Mouse (Mus musculus) intestine, postnatal 0 days (tissue): ENCODE data around the gene Aldh3b3. TPM values are rescaled to one million over a fixed set of nuclear protein-coding genes. Genes with fewer than 3 reads are reported as not detected.
A peak's percentile ranks its signal among the peaks of the same experiment; 100 is the strongest.

Source experiments
- ATAC-seq: fragments of 200-750 bp; cut with Nextera tagmentation; 2 replicates; pipeline ENCODE4 v1.8.0; 2017; ENCODE audit warnings: mild to moderate bottlenecking, moderate TSS enrichment, moderate library complexity
- H3K27ac ChIP-seq: fragments of 300-500 bp; sonication (generic); 2 replicates; pipeline ENCODE4 v1.5.1; 2014; ENCODE audit warnings: mild to moderate bottlenecking, low read depth, low read length, moderate library complexity
- H3K27me3 ChIP-seq: fragments of 300-500 bp; sonication (generic); replicated peaks from 2 replicates; pipeline ENCODE4 v1.6.1; 2014; ENCODE audit warnings: low read length, mixed read lengths; ENCODE audit not compliant: control insufficient read depth, insufficient read depth
- H3K36me3 ChIP-seq: fragments of 300-500 bp; sonication (generic); 2 replicates; pipeline ENCODE4 v1.6.1; 2014; ENCODE audit warnings: mild to moderate bottlenecking, moderate library complexity; ENCODE audit not compliant: control insufficient read depth, insufficient read depth
- H3K4me1 ChIP-seq: fragments of 300-500 bp; sonication (generic); replicated peaks from 2 replicates; pipeline ENCODE4 v1.6.1; 2014; ENCODE audit warnings: antibody characterized with exemption, low read length, mixed read lengths; ENCODE audit not compliant: control insufficient read depth, insufficient read depth
- H3K4me2 ChIP-seq: fragments of 300-500 bp; sonication (generic); replicated peaks from 2 replicates; pipeline ENCODE4 v1.6.1; 2014; ENCODE audit warnings: low read depth, mild to moderate bottlenecking, moderate library complexity
- H3K4me3 ChIP-seq: fragments of 300-500 bp; sonication (generic); 2 replicates; pipeline ENCODE4 v1.5.1; 2014; ENCODE audit warnings: low read depth, low read length
- H3K9ac ChIP-seq: fragments of 300-500 bp; sonication (generic); 2 replicates; pipeline ENCODE4 v1.6.1; 2014; ENCODE audit warnings: mild to moderate bottlenecking, low read depth, low read length
- H3K9me3 ChIP-seq: fragments of 300-500 bp; sonication (generic); 2 replicates; pipeline ENCODE4 v1.6.1; 2016; ENCODE audit warnings: mixed run types; ENCODE audit not compliant: control insufficient read depth
- CTCF ChIP-seq: sonication (generic); IDR thresholded peaks from 2 replicates; pipeline ENCODE4 v1.5.1; 2016; ENCODE audit warnings: low read depth, mild to moderate bottlenecking, control low read depth, antibody characterized with exemption, moderate library complexity
- WGBS: fragments of 180-500 bp; shearing (Covaris S2); extraction: QIAGEN DNeasy Blood & Tissue Kit; methylation state at CpG from one replicate; pipeline ENCODE4 v1.1.7; 2014; 5-methylcytosine and 5-hydroxymethylcytosine counted together
- polyA plus RNA-seq: library from polyadenylated mRNA; unstranded; fragments of >200 nt; fragmentation: Nextera tagmentation; extraction: Ambion mirVana; gene quantifications from 2 replicates; pipeline ENCODE4 v1.2.1, GENCODE M21; 2015

Gene Aldh3b3
- not detected in 2 replicates for polyA plus RNA-seq

GRCm38 (mm10) chr19:3958470-3958869 is at the start of gene Aldh3b3:
Aldh3b3 (plus strand) TSS chr19:3958645.
- TF ChIP-seq CTCF = no peak

DNA sequence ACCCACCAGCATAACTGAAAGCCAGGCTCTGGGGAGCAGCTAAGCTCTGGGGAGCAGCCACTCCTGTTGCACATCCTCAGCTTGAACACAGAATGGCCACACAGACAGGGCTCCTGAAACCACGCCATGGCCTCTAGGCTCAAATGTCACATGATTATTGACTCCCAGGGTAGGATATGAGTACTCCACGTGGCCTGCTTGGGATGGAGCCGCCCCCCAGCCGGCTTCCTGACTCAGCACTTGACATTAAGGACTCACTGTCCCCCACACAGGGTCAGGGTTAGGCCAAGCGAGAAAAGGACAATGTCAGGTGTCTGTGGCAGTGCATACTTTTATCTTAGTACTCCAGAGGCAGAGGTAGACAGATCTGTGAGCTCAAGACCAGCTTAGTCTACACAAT is 48.2 kb upstream of the Aldh3b3 start:
- TF ChIP-seq CTCF = no peak
- Histone ChIP-seq H3K4me2 (no peak overlapping the region), H3K27ac (no peak overlapping the region), H3K9me3 (no peaks in the 10 kb centered on the region), H3K4me3 (no peak overlapping the region), H3K4me1 (0 out of 2 replicates have a peak, but pooled peaks cover 22% of the 10 kb centered on the region), H3K9ac (no peak overlapping the region), H3K36me3 (peaks cover 23% of the 10 kb centered on the region), H3K27me3 (no peaks in the 10 kb centered on the region)
- 62% methylated on average over 5 of the region's 5 CpGs for WGBS
- ATAC-seq = no peak

More at GRCm38 (mm10) chr19:3958470-3958869, at the start of gene Aldh3b3:
- no peak within 1 kb of the TSS for H3K9ac ChIP-seq
- no peak within 1 kb of the TSS for H3K4me2 ChIP-seq
- H3K4me1 ChIP-seq = no peaks in the 10 kb centered on the region
- no peaks in the 10 kb centered on the region for H3K27me3 ChIP-seq
- no peak for ATAC-seq
- H3K4me3 ChIP-seq = no peak within 1 kb of the TSS
- H3K9me3 ChIP-seq = no peaks in the 10 kb centered on the region
- no peaks in the 10 kb centered on the region for H3K36me3 ChIP-seq
- no peak within 1 kb of the TSS for H3K27ac ChIP-seq
- WGBS = 62% methylated on average over 4 of the region's 4 CpGs

GRCm38 (mm10) chr19:3912337-3913204 is 45.9 kb upstream of the Aldh3b3 start, which contains the start of gene Ndufs8:
Ndufs8 (minus strand) TSS chr19:3912774.
- H3K36me3 ChIP-seq = peaks cover 23% of the 10 kb centered on the region
- WGBS = under 1% methylated on average over 43 of the region's 43 CpGs
- peak; percentile 96 for ATAC-seq
- H3K9ac ChIP-seq = peak within 1 kb of the TSS; percentile 57
- peak within 1 kb of the TSS; percentile 73 for H3K27ac ChIP-seq
- no peaks in the 10 kb centered on the region for H3K27me3 ChIP-seq
- H3K4me2 ChIP-seq = peak within 1 kb of the TSS; percentile 77
- TF ChIP-seq CTCF = peak; percentile 36
- peak within 1 kb of the TSS; percentile 65 for H3K4me3 ChIP-seq
- no peaks in the 10 kb centered on the region for H3K9me3 ChIP-seq
- H3K4me1 ChIP-seq = 0 out of 2 replicates have a peak, but pooled peaks cover 18% of the 10 kb centered on the region

DNA sequence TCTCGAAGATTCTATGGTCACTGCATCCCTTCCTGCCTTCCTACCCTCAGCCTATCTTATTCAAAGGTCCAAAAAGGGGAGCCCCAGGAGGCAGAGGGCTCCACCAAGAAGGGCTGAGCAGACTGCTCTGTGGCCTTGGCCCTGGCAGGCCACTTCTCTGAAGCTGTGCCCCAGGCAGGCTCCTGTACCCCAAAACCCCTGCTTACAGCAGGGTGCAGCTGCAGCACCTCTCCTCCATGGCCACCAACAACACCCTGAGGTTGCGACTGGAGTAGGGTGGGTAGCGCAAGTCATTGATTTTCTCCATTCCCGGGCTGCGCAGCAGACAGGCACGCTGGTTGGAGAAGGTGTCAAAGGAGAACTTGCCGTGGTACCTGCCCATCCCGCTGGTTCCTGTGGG is 44.8 kb upstream of the Aldh3b3 start:
- peak overlapping the region; percentile 77 for H3K4me2 ChIP-seq
- ATAC-seq = no peak
- WGBS = 78% methylated on average over 8 of the region's 8 CpGs
- 0 out of 2 replicates have a peak overlapping the region, but pooled peaks have one; percentile 64 for H3K27ac ChIP-seq
- H3K4me1 ChIP-seq = 0 out of 2 replicates have a peak, but pooled peaks cover 13% of the 10 kb centered on the region
- H3K36me3 ChIP-seq = peaks cover 23% of the 10 kb centered on the region
- H3K9me3 ChIP-seq = no peaks in the 10 kb centered on the region
- 0 out of 2 replicates have a peak overlapping the region, but pooled peaks have one; percentile 57 for H3K9ac ChIP-seq
- no peaks in the 10 kb centered on the region for H3K27me3 ChIP-seq
- TF ChIP-seq CTCF = no peak
- H3K4me3 ChIP-seq = peak overlapping the region; percentile 65

- Histone ChIP-seq H3K9me3 (no peaks in the 10 kb centered on the region), H3K27me3 (no peaks in the 10 kb centered on the region), H3K27ac (no peak overlapping the region), H3K4me2 (no peak overlapping the region), H3K4me3 (no peak overlapping the region), H3K4me1 (0 out of 2 replicates have a peak, but pooled peaks cover 10% of the 10 kb centered on the region), H3K36me3 (peaks cover 20% of the 10 kb centered on the region), H3K9ac (no peak overlapping the region)
- 92% methylated on average over 5 of the region's 5 CpGs for WGBS
- no peak for ATAC-seq
- TF ChIP-seq CTCF = no peak
Measured at GRCm38 (mm10) chr19:3914535-3914934, 43.9 kb upstream of the Aldh3b3 start.

GRCm38 (mm10) chr19:3916727-3917126 is 41.7 kb upstream of the Aldh3b3 start:
- no peak for ATAC-seq
- Histone ChIP-seq H3K9me3 (no peaks in the 10 kb centered on the region), H3K36me3 (no peaks in the 10 kb centered on the region), H3K9ac (no peak overlapping the region), H3K4me2 (no peak overlapping the region), H3K4me3 (no peak overlapping the region), H3K4me1 (0 out of 2 replicates have a peak, but pooled peaks cover 7% of the 10 kb centered on the region), H3K27me3 (no peaks in the 10 kb centered on the region), H3K27ac (no peak overlapping the region)
- WGBS = 69% methylated on average over 11 of the region's 11 CpGs
- no peak for TF ChIP-seq CTCF
